Mouse (Mus musculus): ENCODE results near the gene Acsl5. TPM values are rescaled to one million over a fixed set of nuclear protein-coding genes. Genes with fewer than 3 reads are reported as not detected.

The Acsl5 gene
- total RNA-seq, 2 experiments from 2014 or later = 33.6 to 42.2 TPM

- no peak overlapping the region for H3K27ac ChIP-seq
- H3K4me3 ChIP-seq = no peak overlapping the region
- TF ChIP-seq CTCF (conservative IDR thresholded peaks at IDR 0.05) = no peak
- no peak for DNase-seq (ENCODE audit: low spot score in 2 of 2)
Measured at GRCm38 (mm10) chr19:55299378-55299777, 47.6 kb downstream of the Acsl5 start.

GRCm38 (mm10) chr19:55300525-55300924 lies 48.8 kb downstream of the Acsl5 start:
- no peak for DNase-seq (ENCODE audit: low spot score in 2 of 2)
- Histone ChIP-seq H3K27ac (no peak overlapping the region), H3K4me3 (no peak overlapping the region)
- TF ChIP-seq CTCF (conservative IDR thresholded peaks at IDR 0.05) = no peak

- no peak for DNase-seq (ENCODE audit: low spot score in 2 of 2)
- TF ChIP-seq CTCF (conservative IDR thresholded peaks at IDR 0.05) = peak; percentile 77
- no peak overlapping the region for H3K27ac ChIP-seq
- H3K4me3 ChIP-seq = no peak overlapping the region
Measured at GRCm38 (mm10) chr19:55305024-55305423, 53.3 kb downstream of the Acsl5 start.

- no peak overlapping the region for H3K4me3 ChIP-seq
- no peak for DNase-seq (ENCODE audit: low spot score in 2 of 2)
- TF ChIP-seq CTCF (conservative IDR thresholded peaks at IDR 0.05) = no peak
- no peak overlapping the region for H3K27ac ChIP-seq
Measured at GRCm38 (mm10) chr19:55311874-55312273, 60.1 kb downstream of the Acsl5 start.

GRCm38 (mm10) chr19:55313649-55314048 lies 61.9 kb downstream of the Acsl5 start:
- Histone ChIP-seq H3K4me3 (no peak overlapping the region), H3K27ac (no peak overlapping the region)
- TF ChIP-seq CTCF (conservative IDR thresholded peaks at IDR 0.05) = no peak
- no peak for DNase-seq (ENCODE audit: low spot score in 2 of 2)

- DNase-seq (ENCODE audit: low spot score in 2 of 2) = peak; percentile 67 to 85
- H3K27ac ChIP-seq = peak within 1 kb of the TSS; percentile 94
- TF ChIP-seq CTCF (conservative IDR thresholded peaks at IDR 0.05) = 0 out of 2 replicates have a peak, but pooled peaks have one; percentile 8
- H3K4me3 ChIP-seq = peak within 1 kb of the TSS; percentile 85
Measured at GRCm38 (mm10) chr19:55315452-55316108, 63.8 kb downstream of the Acsl5 start, which contains the start of gene Zdhhc6. Zdhhc6 (minus strand) TSS chr19:55316032.

- Histone ChIP-seq H3K27ac (peak within 1 kb of the TSS; percentile 94), H3K4me3 (peak within 1 kb of the TSS; percentile 85)
- TF ChIP-seq CTCF (conservative IDR thresholded peaks at IDR 0.05) = peak; percentile 77
- peak; percentile 82 to 86 for DNase-seq (ENCODE audit: low spot score in 2 of 2)
Measured at GRCm38 (mm10) chr19:55316109-55316714, 64.5 kb downstream of the Acsl5 start, which contains the start of gene Vti1a. Vti1a (plus strand) TSS chr19:55316295.

GRCm38 (mm10) chr19:55316901-55317300 lies 65.2 kb downstream of the Acsl5 start:
- H3K4me3 ChIP-seq = peak overlapping the region; percentile 85
- H3K27ac ChIP-seq = peak overlapping the region; percentile 94
- DNase-seq (ENCODE audit: low spot score in 2 of 2) = no peak
- no peak for TF ChIP-seq CTCF (conservative IDR thresholded peaks at IDR 0.05)

GRCm38 (mm10) chr19:55319036-55319435 lies 67.3 kb downstream of the Acsl5 start:
- H3K4me3 ChIP-seq = no peak overlapping the region
- no peak for DNase-seq (ENCODE audit: low spot score in 2 of 2)
- no peak overlapping the region for H3K27ac ChIP-seq
- TF ChIP-seq CTCF (conservative IDR thresholded peaks at IDR 0.05) = no peak

GRCm38 (mm10) chr19:55319521-55319920 lies 67.8 kb downstream of the Acsl5 start:
- Histone ChIP-seq H3K27ac (no peak overlapping the region), H3K4me3 (no peak overlapping the region)
- no peak for TF ChIP-seq CTCF (conservative IDR thresholded peaks at IDR 0.05)
- no peak for DNase-seq (ENCODE audit: low spot score in 2 of 2)

- no peak overlapping the region for H3K27ac ChIP-seq
- TF ChIP-seq CTCF (conservative IDR thresholded peaks at IDR 0.05) = no peak
- DNase-seq (ENCODE audit: low spot score in 2 of 2) = no peak
- H3K4me3 ChIP-seq = no peak overlapping the region
Measured at GRCm38 (mm10) chr19:55322604-55323003, 70.9 kb downstream of the Acsl5 start.

- Histone ChIP-seq H3K27ac (no peak overlapping the region), H3K4me3 (no peak overlapping the region)
- DNase-seq (ENCODE audit: low spot score in 2 of 2) = no peak
- TF ChIP-seq CTCF (conservative IDR thresholded peaks at IDR 0.05) = no peak
Measured at GRCm38 (mm10) chr19:55327510-55327909, 75.8 kb downstream of the Acsl5 start.

GRCm38 (mm10) chr19:55331776-55332175 lies 80.0 kb downstream of the Acsl5 start:
- TF ChIP-seq CTCF (conservative IDR thresholded peaks at IDR 0.05) = no peak

More at GRCm38 (mm10) chr19:55331776-55332175, 80.0 kb downstream of the Acsl5 start:
- no peak overlapping the region for H3K4me3 ChIP-seq
- DNase-seq (ENCODE audit: low spot score in 2 of 2) = no peak
- no peak overlapping the region for H3K27ac ChIP-seq
